Mouse (Mus musculus) forebrain, embryonic 13.5 days (tissue): ENCODE measurements around the gene Rgl1. TPM values are rescaled to one million over a fixed set of nuclear protein-coding genes. Genes with fewer than 3 reads are reported as not detected.

Source experiments
- ATAC-seq: fragments of 200-750 bp; cut with Nextera tagmentation; 2 replicates; pipeline ENCODE4 v1.8.0; 2017
- H3K27ac ChIP-seq: fragments of 300-500 bp; sonication (generic); 2 replicates; pipeline ENCODE4 v1.5.1; 2015; ENCODE audit warnings: inconsistent platforms, mild to moderate bottlenecking, moderate library complexity
- H3K27me3 ChIP-seq: fragments of 300-500 bp; sonication (generic); 2 replicates; pipeline ENCODE4 v1.6.1; 2015; ENCODE audit warnings: mild to moderate bottlenecking, inconsistent platforms
- H3K36me3 ChIP-seq: fragments of 300-500 bp; sonication (generic); 2 replicates; pipeline ENCODE4 v1.6.1; 2015; ENCODE audit warnings: mild to moderate bottlenecking, inconsistent platforms; ENCODE audit not compliant: poor library complexity, severe bottlenecking
- H3K4me1 ChIP-seq: fragments of 300-500 bp; sonication (generic); 2 replicates; pipeline ENCODE4 v1.6.1; 2015; ENCODE audit warnings: inconsistent platforms
- H3K4me2 ChIP-seq: fragments of 300-500 bp; sonication (generic); 2 replicates; pipeline ENCODE4 v1.6.1; 2015; ENCODE audit warnings: inconsistent platforms, mild to moderate bottlenecking, moderate library complexity
- H3K4me3 ChIP-seq: fragments of 300-500 bp; sonication (generic); 2 replicates; pipeline ENCODE4 v1.5.1; 2015; ENCODE audit warnings: mild to moderate bottlenecking, inconsistent platforms
- H3K9ac ChIP-seq: fragments of 300-500 bp; sonication (generic); 2 replicates; pipeline ENCODE4 v1.6.1; 2015; ENCODE audit warnings: mild to moderate bottlenecking, inconsistent platforms
- H3K9me3 ChIP-seq: fragments of 300-500 bp; sonication (generic); replicated peaks from 2 replicates; pipeline ENCODE4 v1.6.1; 2016; ENCODE audit warnings: inconsistent platforms
- WGBS: fragments of 180-500 bp; shearing (Covaris S2); methylation state at CpG from one replicate; pipeline ENCODE4 v1.1.7; 2015; 5-methylcytosine and 5-hydroxymethylcytosine counted together
- polyA plus RNA-seq: library from polyadenylated mRNA; unstranded; fragments of >200 nt; fragmentation: Nextera tagmentation; extraction: Ambion mirVana; gene quantifications from 2 replicates; pipeline ENCODE4 v1.2.1, GENCODE M21; 2015

Rgl1 gene
- polyA plus RNA-seq, 1 experiment from 2014 or later: 18.5 TPM

DNA sequence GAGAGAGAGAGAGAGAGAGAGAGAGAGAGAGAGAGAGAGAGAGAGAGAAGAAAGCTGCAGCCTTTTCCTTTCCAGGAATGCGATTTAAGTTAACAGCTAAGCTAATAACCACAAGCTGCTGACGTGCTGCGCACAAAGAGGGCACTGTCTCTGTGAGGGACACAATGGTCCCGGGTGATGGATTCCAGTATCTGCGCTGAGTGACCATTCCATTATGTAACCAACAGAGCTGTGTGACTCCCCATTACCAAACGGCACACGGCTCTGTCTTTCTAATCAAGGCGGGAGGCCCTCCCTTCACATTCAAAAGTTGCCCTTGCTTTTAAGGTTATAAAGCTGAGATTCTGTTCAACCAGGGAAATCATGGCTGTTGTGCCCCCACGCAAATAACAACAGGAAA, 162.5 kb downstream of the Rgl1 start:
- Histone ChIP-seq H3K4me3 (no peak overlapping the region), H3K9me3 (no peaks in the 10 kb centered on the region), H3K9ac (no peak overlapping the region), H3K27ac (no peak overlapping the region), H3K36me3 (no peaks in the 10 kb centered on the region), H3K4me1 (0 out of 2 replicates have a peak, but pooled peaks cover under 1% of the 10 kb centered on the region), H3K27me3 (no peaks in the 10 kb centered on the region), H3K4me2 (no peak overlapping the region)
- WGBS: 61% methylated on average over 9 of the region's 9 CpGs
- ATAC-seq: no peak

DNA sequence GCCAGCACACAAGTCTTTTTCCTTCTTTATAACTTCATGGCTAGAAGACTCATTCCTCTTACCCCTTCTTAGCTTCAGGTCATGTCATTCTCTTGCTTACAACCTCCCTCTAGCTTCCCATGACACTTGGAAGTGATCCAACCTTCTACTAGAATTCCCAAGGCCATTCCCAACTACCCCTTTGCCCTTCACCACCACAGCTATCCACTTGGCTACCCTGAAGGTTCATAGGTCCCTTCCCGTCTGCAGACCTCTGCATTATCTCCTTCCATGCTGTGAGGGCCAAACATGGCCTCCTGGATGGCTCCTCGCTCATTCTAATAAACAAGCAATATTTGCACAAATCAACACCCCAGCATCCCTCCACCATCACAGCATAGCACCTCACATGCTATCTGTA, 165.7 kb downstream of the Rgl1 start:
- H3K4me3 ChIP-seq: no peak overlapping the region
- 88% methylated on average over 2 of the region's 2 CpGs for WGBS
- no peak for ATAC-seq

DNA sequence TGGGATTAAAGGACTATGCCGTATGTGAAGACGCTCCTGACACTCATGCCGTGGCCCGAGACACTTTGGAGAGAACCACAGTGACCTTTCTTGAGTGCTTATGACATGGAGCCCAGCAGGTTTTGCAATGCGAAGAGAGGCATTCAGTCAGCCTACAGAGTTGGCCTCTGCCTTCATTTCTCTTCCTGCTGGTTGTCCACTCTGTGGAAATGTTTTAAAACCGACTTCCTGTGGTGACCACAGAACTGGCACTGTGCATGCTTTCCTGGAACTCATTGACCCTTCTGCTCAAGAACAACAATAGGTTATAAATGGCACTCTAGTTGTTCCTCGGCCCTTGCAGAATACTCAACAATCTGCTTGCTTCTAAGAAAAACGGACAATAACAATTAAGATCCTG, 166.8 kb downstream of the Rgl1 start:
- Histone ChIP-seq H3K4me1 (peaks cover 4% of the 10 kb centered on the region; the same call in 1 of the 2 replicates), H3K4me2 (no peak overlapping the region), H3K9me3 (no peaks in the 10 kb centered on the region), H3K36me3 (no peaks in the 10 kb centered on the region), H3K9ac (no peak overlapping the region), H3K27me3 (no peaks in the 10 kb centered on the region), H3K4me3 (no peak overlapping the region), H3K27ac (no peak overlapping the region)
- no peak for ATAC-seq
- 85% methylated on average over 8 of the region's 8 CpGs for WGBS

More for the DNA sequence above, 165.7 kb downstream of the Rgl1 start:
- H3K27ac ChIP-seq: no peak overlapping the region
- H3K4me1 ChIP-seq: peaks cover 4% of the 10 kb centered on the region; the same call in 1 of the 2 replicates
- H3K9me3 ChIP-seq: no peaks in the 10 kb centered on the region
- H3K9ac ChIP-seq: no peak overlapping the region
- no peaks in the 10 kb centered on the region for H3K27me3 ChIP-seq
- no peaks in the 10 kb centered on the region for H3K36me3 ChIP-seq
- no peak overlapping the region for H3K4me2 ChIP-seq

DNA sequence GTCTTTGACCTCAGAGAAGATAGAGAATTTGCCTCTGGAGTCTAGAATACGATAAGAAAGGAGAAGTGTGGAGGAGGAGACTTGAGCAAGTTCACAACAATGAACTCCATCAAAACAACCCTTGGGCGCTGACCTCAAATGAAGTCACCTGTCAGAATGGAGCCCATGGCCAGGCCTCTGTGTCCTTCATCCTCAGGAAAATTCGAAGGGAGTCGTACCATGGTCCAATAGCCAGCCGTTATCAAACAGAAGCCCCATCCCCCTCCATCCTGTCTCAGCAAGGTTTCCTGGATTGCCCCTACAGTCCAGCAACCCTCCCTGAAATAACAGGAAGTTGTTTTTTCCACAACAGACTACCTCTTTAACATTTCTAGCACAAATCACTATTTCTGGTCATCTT, 171.5 kb downstream of the Rgl1 start:
- no peak for ATAC-seq
- H3K4me1 ChIP-seq: peaks cover 14% of the 10 kb centered on the region
- H3K9me3 ChIP-seq: no peaks in the 10 kb centered on the region
- H3K9ac ChIP-seq: no peak overlapping the region
- H3K27me3 ChIP-seq: no peaks in the 10 kb centered on the region
- no peak overlapping the region; the same call in 1 of the 2 replicates for H3K27ac ChIP-seq
- no peaks in the 10 kb centered on the region for H3K36me3 ChIP-seq
- no peak overlapping the region for H3K4me2 ChIP-seq
- WGBS: 85% methylated on average over 5 of the region's 5 CpGs
- no peak overlapping the region for H3K4me3 ChIP-seq

DNA sequence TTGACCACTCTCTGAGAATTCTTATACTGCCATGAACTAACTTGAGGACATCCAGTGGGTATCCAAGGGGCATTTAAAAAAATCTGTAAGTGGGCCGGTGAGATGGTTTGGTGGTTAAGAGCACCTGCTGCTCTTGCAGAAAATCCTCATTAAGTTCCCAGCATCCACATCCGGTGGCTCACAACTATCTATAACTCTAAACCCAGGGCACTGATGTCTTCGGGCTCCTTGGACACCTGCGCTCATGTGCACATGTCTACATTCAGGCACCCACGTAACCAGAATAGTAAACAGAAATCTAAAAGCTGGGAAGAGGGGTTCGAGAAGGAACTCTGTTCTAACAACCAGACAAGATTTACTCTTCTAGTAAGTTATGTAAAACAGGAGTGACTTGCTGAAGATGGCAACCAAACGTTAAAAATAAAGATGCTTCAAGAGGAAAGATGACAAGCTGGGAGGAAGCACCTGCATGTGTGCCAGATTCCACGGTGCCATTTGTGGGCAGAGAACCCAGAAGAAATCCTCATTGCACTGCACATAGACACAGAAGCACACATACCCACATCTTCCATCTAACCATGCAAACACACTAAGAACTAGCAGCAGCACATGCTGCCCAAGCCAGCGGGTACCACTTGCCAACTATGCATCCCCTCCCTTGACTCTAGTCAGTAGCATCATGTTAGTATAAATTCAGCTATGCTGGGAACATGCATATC, 172.2 kb downstream of the Rgl1 start:
- Histone ChIP-seq H3K4me1 (peaks cover 20% of the 10 kb centered on the region), H3K27me3 (no peaks in the 10 kb centered on the region), H3K4me2 (no peak overlapping the region), H3K36me3 (no peaks in the 10 kb centered on the region), H3K27ac (no peak overlapping the region), H3K4me3 (no peak overlapping the region), H3K9ac (no peak overlapping the region), H3K9me3 (no peaks in the 10 kb centered on the region)
- WGBS: 91% methylated on average over 9 of the region's 9 CpGs
- ATAC-seq: no peak

DNA sequence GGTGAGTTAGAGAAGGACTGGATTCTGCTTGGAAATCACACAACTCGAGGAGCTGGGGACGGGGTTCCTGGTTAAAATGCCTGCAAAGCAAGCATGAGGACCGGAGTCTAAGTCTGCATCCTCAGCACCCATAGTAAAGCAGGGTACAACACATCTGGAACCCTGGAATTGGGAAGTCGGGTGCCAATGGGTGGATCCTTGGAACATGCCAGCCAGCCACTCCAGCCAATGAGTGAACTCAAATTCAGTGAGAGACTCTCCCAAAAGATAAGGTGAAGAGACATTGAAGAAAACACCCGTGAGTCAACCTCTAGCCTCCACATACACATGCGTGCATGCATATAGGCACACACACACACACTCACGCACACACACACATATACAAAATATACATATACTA, 172.8 kb downstream of the Rgl1 start:
- no peaks in the 10 kb centered on the region for H3K27me3 ChIP-seq
- no peak overlapping the region for H3K4me2 ChIP-seq
- no peak for ATAC-seq
- 92% methylated on average over 7 of the region's 7 CpGs for whole genome bisulfite sequencing
- no peak overlapping the region for H3K27ac ChIP-seq
- no peak overlapping the region for H3K4me3 ChIP-seq
- no peaks in the 10 kb centered on the region for H3K36me3 ChIP-seq
- peaks cover 17% of the 10 kb centered on the region for H3K4me1 ChIP-seq
- H3K9me3 ChIP-seq: no peaks in the 10 kb centered on the region
- no peak overlapping the region for H3K9ac ChIP-seq

DNA sequence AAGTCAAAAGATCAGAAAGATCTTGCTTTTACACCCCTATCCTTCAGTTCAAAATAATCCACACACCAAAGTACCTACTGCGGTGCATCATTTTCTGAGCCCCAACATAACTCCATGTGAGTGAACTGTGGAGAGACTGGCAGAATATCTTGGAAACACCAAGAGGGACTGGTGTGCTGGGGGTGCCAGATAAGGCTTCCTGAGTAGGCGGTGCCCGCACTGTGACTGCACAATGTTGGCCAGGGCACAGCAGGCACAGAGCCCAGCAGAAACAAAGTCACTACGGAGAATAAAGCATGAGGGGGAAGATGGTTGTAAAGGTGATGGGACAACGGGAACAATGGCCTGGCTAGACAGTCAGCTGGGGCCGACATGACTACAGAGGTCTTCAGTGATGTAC, 173.5 kb downstream of the Rgl1 start:
- ATAC-seq: no peak
- Histone ChIP-seq H3K27ac (no peak overlapping the region), H3K36me3 (no peaks in the 10 kb centered on the region), H3K4me3 (no peak overlapping the region), H3K9ac (no peak overlapping the region), H3K27me3 (no peaks in the 10 kb centered on the region), H3K4me2 (no peak overlapping the region), H3K4me1 (peaks cover 16% of the 10 kb centered on the region), H3K9me3 (no peaks in the 10 kb centered on the region)
- 88% methylated on average over 6 of the region's 6 CpGs for WGBS

DNA sequence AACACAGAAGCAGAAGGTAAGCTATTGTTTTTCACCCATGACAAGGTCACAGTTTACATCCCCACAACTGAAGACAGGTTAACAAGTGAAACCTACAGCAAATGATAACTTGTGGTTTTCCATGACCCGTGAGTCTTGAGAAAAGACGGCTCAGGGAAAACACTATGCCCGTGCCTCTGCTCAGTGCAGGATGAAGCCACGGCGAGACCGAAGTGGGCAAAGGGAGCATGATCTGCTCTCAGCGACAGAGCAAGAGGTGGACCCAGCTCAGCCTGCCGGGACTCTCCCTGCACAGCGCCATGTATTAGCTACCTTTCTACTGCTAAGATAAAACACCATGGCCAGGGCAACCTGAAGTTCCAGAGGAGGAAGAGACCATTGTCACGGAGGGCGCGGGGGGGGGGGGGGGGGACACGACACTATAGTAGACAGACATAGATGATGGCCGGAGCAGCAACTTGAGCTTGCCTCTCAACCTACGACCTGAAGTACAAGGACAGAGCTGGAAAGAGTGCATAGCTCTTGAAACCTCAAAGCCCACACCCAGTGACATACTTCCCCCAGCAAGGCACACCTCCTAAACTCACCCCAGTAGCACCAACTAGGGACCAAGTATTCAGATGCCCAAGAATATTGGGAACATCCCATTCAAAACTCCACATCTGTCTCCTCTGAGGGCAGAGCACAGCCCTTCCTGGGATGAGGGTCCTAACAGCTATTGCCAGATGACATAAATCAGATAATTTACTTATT, 174.2 kb downstream of the Rgl1 start:
- 92% methylated on average over 13 of the region's 15 CpGs for WGBS
- H3K9ac ChIP-seq: no peak overlapping the region
- H3K4me2 ChIP-seq: no peak overlapping the region
- ATAC-seq: no peak
- no peak overlapping the region for H3K27ac ChIP-seq
- no peaks in the 10 kb centered on the region for H3K36me3 ChIP-seq
- H3K4me3 ChIP-seq: no peak overlapping the region
- peaks cover 16% of the 10 kb centered on the region for H3K4me1 ChIP-seq
- H3K27me3 ChIP-seq: no peaks in the 10 kb centered on the region
- H3K9me3 ChIP-seq: no peaks in the 10 kb centered on the region

DNA sequence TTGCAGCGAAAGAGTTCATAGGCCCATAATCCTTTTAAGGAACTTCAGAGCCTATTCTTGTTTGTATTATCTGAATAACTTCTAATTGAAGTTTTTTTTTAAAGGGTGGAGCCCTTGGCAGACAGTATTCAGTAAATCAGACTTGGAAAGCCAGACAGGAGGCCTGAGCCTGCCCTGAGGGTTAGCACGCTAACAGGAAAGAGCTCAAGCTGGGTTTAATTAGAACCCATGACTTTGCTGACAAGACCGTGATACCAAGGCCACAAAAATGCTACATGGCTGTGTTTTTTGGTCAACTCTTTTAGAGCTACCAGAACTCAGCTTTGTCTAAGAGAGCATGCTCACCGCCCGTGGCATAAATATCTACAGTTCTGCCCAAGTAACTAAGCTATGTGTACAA, 175.8 kb downstream of the Rgl1 start:
- no peak overlapping the region for H3K9ac ChIP-seq
- no peak overlapping the region for H3K4me2 ChIP-seq
- no peak overlapping the region for H3K27ac ChIP-seq
- 77% methylated on average over 5 of the region's 5 CpGs for WGBS
- no peaks in the 10 kb centered on the region for H3K9me3 ChIP-seq
- H3K4me3 ChIP-seq: no peak overlapping the region
- no peaks in the 10 kb centered on the region for H3K36me3 ChIP-seq
- no peaks in the 10 kb centered on the region for H3K27me3 ChIP-seq
- ATAC-seq: no peak
- peaks cover 16% of the 10 kb centered on the region for H3K4me1 ChIP-seq

DNA sequence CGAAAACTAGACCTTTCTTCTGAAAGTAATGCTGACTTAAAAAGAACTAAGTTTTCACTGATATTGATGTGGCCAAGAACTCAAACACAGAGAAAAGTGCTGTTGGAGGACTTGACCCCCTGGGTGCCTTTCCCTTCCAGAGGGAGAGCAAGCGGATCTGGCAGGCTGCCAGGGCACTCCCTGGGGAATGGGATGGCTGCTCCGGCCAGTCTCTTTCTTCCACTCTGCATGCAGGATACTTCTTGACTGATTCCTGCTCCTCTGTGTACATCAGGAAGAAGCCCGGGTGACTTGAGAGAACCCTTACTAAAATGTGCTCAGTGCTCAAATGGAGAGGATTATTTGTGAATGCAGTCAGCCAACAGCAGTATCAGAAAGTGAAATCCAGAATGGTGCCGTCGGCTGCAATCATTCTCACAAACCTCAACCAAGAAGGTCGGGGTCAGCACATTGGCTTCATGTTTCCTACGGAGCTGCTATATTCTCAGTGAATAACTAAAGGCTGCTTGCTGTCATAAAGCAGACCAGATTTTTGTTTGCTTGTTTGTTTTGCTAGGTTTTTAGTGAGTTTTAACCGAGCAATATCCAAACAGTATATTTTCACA, 176.7 kb downstream of the Rgl1 start:
- Histone ChIP-seq H3K9me3 (no peaks in the 10 kb centered on the region), H3K4me1 (peaks cover 16% of the 10 kb centered on the region), H3K4me3 (no peak overlapping the region), H3K9ac (no peak overlapping the region), H3K27ac (no peak overlapping the region), H3K27me3 (no peaks in the 10 kb centered on the region), H3K36me3 (no peaks in the 10 kb centered on the region), H3K4me2 (no peak overlapping the region)
- ATAC-seq: no peak
- 47% methylated on average over 9 of the region's 9 CpGs for WGBS

DNA sequence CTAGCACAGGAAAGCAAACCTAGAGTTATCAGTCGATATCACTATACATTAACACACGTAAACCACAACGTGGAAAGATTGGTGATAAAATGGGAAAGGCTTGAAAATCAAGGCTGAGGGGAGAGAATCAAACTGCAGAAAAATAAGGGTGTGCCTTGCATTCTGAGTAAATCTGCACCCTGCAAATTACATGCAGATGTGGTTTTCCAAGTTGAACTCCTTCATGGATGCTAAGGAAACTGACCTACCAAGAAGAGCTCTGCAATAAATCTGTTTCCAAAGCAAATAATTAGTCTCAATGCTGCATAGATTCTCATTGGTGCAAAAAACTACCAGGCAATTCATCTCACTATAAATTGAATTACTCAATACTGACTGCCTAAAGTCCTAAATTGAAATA, 178.7 kb downstream of the Rgl1 start:
- Histone ChIP-seq H3K27ac (no peak overlapping the region), H3K4me3 (no peak overlapping the region), H3K4me1 (peaks cover 12% of the 10 kb centered on the region), H3K9me3 (no peaks in the 10 kb centered on the region), H3K36me3 (no peaks in the 10 kb centered on the region), H3K4me2 (no peak overlapping the region), H3K9ac (no peak overlapping the region), H3K27me3 (no peaks in the 10 kb centered on the region)
- no peak for ATAC-seq
- 88% methylated on average over 3 of the region's 3 CpGs for WGBS

DNA sequence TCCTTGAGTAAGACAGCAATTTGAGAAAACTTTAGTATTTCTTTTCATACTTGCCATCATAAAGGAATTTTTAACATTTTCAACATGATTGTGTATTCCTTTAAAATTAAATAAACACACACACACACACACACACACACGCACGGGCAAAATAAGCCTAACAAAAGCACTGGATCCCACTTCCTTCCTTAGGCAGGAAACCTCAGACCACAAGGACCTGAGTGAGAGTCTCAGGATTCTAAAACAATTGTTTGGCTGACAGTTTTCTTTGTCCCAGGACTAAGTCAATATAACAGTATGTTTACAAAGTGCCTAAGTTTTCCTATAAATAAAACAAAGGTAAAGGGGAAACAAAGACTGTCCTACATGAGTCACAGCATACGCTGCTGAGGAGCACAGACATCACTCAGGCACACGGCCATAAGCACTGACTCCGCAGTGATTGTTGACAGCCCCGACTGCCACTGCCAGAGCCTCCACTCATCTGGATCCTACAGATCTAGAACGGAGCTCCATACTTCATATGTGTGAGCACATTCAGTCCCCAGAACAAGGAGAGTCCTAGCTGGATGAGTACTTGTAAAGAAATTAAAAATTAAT, 180.7 kb downstream of the Rgl1 start:
- H3K36me3 ChIP-seq: no peaks in the 10 kb centered on the region
- no peak overlapping the region for H3K4me2 ChIP-seq
- no peak for ATAC-seq
- no peaks in the 10 kb centered on the region for H3K27me3 ChIP-seq
- H3K4me1 ChIP-seq: peaks cover 11% of the 10 kb centered on the region
- WGBS: 78% methylated on average over 7 of the region's 7 CpGs
- H3K4me3 ChIP-seq: no peak overlapping the region
- H3K9me3 ChIP-seq: no peaks in the 10 kb centered on the region
- H3K9ac ChIP-seq: no peak overlapping the region
- no peak overlapping the region for H3K27ac ChIP-seq
